Mouse (Mus musculus): Measurements from ENCODE around the gene Mrpl18. TPM values are rescaled to one million over a fixed set of nuclear protein-coding genes. Genes with fewer than 3 reads are reported as not detected.

The Mrpl18 gene
- polyA plus RNA-seq, 1 experiment = 123 TPM

GRCm38 (mm10) chr17:12892033-12892432 is 24.1 kb downstream of the Mrpl18 start:
- H3K79me2 ChIP-seq (ENCODE audit: control insufficient read depth, insufficient read depth) = no peaks in the 10 kb centered on the region
- no peak for TF ChIP-seq FOSL1 (IDR thresholded peaks at IDR 0.05; ENCODE audit: insufficient read depth, low read length, poor library complexity, severe bottlenecking)
- TF ChIP-seq MYOG (IDR thresholded peaks at IDR 0.05; ENCODE audit: control insufficient read depth, extremely low read depth, insufficient read length) = no peak
- TF ChIP-seq MAX (IDR thresholded peaks at IDR 0.05) = no peak
- TF ChIP-seq USF1 (IDR thresholded peaks at IDR 0.05; ENCODE audit: low read depth) = no peak
- H3ac ChIP-seq (ENCODE audit: control insufficient read depth, insufficient read length, low read depth) = no peak overlapping the region
- H3K36me3 ChIP-seq (ENCODE audit: control insufficient read depth, insufficient read depth) = peaks cover 9% of the 10 kb centered on the region
- H3K79me3 ChIP-seq (ENCODE audit: low read depth) = no peaks in the 10 kb centered on the region
- no peaks in the 10 kb centered on the region for H3K27me3 ChIP-seq (ENCODE audit: control insufficient read depth, insufficient read depth, insufficient read length)
- H3K4me3 ChIP-seq (ENCODE audit: insufficient read depth, poor library complexity, severe bottlenecking) = no peak overlapping the region

GRCm38 (mm10) chr17:12891054-12891453 is 25.1 kb downstream of the Mrpl18 start:
- Histone ChIP-seq H3K36me3 (ENCODE audit: control insufficient read depth, insufficient read depth) (peaks cover 6% of the 10 kb centered on the region), H3K79me2 (ENCODE audit: control insufficient read depth, insufficient read depth) (no peaks in the 10 kb centered on the region), H3K27me3 (ENCODE audit: control insufficient read depth, insufficient read depth, insufficient read length) (no peaks in the 10 kb centered on the region), H3ac (ENCODE audit: control insufficient read depth, insufficient read length, low read depth) (no peak overlapping the region), H3K79me3 (ENCODE audit: low read depth) (no peaks in the 10 kb centered on the region), H3K4me3 (ENCODE audit: insufficient read depth, poor library complexity, severe bottlenecking) (no peak overlapping the region)
- TF ChIP-seq MYOD1 (IDR thresholded peaks at IDR 0.05; ENCODE audit: control insufficient read depth, insufficient read length, low read depth) = no peak
- no peak for TF ChIP-seq MAX (IDR thresholded peaks at IDR 0.05)

DNA sequence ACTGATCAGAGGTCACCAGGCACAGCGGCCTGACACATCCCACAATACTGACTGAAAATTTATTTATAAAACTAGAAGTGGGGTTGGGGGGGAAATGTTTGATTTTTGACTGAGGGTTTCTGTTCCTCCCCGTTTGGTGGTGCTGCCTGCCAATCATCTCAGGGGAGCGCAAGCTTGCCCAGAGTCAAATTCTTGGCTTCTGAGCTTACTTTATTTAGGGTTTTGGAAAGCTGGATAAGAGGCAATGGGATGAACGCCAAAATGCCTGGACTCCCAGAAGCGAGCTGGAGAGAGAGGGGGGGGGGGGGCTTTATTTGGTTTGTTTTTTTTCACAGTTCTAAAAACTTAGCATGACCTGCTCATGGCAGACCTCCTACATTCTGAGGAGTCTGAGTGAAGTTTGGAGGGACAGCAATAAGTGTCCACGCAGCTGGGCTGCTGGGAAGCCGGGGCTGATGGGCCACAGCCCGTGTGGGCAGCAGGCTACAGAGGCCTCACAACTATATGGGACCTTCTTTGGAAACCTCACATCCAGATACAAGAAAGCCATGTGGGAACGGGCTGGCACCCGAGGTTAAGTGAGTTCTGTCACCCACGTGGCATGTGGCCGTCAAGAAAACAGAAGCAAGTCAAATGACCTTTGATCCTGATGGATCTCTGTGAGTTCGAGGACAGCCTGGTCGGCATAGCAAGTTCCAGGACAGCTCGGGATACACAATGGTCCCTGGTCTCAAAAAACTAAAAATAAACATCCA is 28.9 kb downstream of the Mrpl18 start:
- no peak overlapping the region for H3ac ChIP-seq (ENCODE audit: control insufficient read depth, insufficient read length, low read depth)

GRCm38 (mm10) chr17:12886620-12887019 is 29.5 kb downstream of the Mrpl18 start:
- H3K4me3 ChIP-seq (ENCODE audit: insufficient read depth, poor library complexity, severe bottlenecking) = no peak overlapping the region
- TF ChIP-seq CEBPB (IDR thresholded peaks at IDR 0.05; ENCODE audit: low read depth) (no peak), MYOD1 (IDR thresholded peaks at IDR 0.05; ENCODE audit: control insufficient read depth, insufficient read length, low read depth) (no peak), CTCF (IDR thresholded peaks at IDR 0.05; ENCODE audit: control insufficient read depth, insufficient read depth, insufficient read length) (no peak), USF1 (IDR thresholded peaks at IDR 0.05; ENCODE audit: low read depth) (no peak)
- H3ac ChIP-seq (ENCODE audit: control insufficient read depth, insufficient read length, low read depth) = no peak overlapping the region
- H3K36me3 ChIP-seq (ENCODE audit: control insufficient read depth, insufficient read depth) = no peaks in the 10 kb centered on the region
- H3K79me2 ChIP-seq (ENCODE audit: control insufficient read depth, insufficient read depth) = no peaks in the 10 kb centered on the region
- no peaks in the 10 kb centered on the region for H3K79me3 ChIP-seq (ENCODE audit: low read depth)
- H3K27me3 ChIP-seq (ENCODE audit: control insufficient read depth, insufficient read depth, insufficient read length) = no peaks in the 10 kb centered on the region

More for the DNA sequence above, 28.9 kb downstream of the Mrpl18 start:
- TF ChIP-seq CEBPB (IDR thresholded peaks at IDR 0.05; ENCODE audit: low read depth) (no peak), USF1 (IDR thresholded peaks at IDR 0.05; ENCODE audit: low read depth) (no peak), FOSL1 (IDR thresholded peaks at IDR 0.05; ENCODE audit: insufficient read depth, low read length, poor library complexity, severe bottlenecking) (no peak), MAX (IDR thresholded peaks at IDR 0.05) (no peak), CTCF (IDR thresholded peaks at IDR 0.05; ENCODE audit: control insufficient read depth, insufficient read depth, insufficient read length) (no peak), MYOG (IDR thresholded peaks at IDR 0.05; ENCODE audit: control insufficient read depth, extremely low read depth, insufficient read length) (no peak)
- H3K79me2 ChIP-seq (ENCODE audit: control insufficient read depth, insufficient read depth) = no peaks in the 10 kb centered on the region
- H3K4me3 ChIP-seq (ENCODE audit: insufficient read depth, poor library complexity, severe bottlenecking) = no peak overlapping the region
- H3K27me3 ChIP-seq (ENCODE audit: control insufficient read depth, insufficient read depth, insufficient read length) = no peaks in the 10 kb centered on the region
- H3K79me3 ChIP-seq (ENCODE audit: low read depth) = no peaks in the 10 kb centered on the region
- H3K36me3 ChIP-seq (ENCODE audit: control insufficient read depth, insufficient read depth) = no peaks in the 10 kb centered on the region

GRCm38 (mm10) chr17:12881216-12881615 is 34.9 kb downstream of the Mrpl18 start:
- Histone ChIP-seq H3K79me3 (ENCODE audit: low read depth) (no peaks in the 10 kb centered on the region), H3K27me3 (ENCODE audit: control insufficient read depth, insufficient read depth, insufficient read length) (peaks cover 15% of the 10 kb centered on the region), H3K36me3 (ENCODE audit: control insufficient read depth, insufficient read depth) (no peaks in the 10 kb centered on the region), H3K4me3 (ENCODE audit: insufficient read depth, poor library complexity, severe bottlenecking) (no peak overlapping the region), H3K79me2 (ENCODE audit: control insufficient read depth, insufficient read depth) (no peaks in the 10 kb centered on the region), H3ac (ENCODE audit: control insufficient read depth, insufficient read length, low read depth) (no peak overlapping the region)
- TF ChIP-seq USF1 (IDR thresholded peaks at IDR 0.05; ENCODE audit: low read depth) (no peak), MYOG (IDR thresholded peaks at IDR 0.05; ENCODE audit: control insufficient read depth, extremely low read depth, insufficient read length) (no peak), FOSL1 (IDR thresholded peaks at IDR 0.05; ENCODE audit: insufficient read depth, low read length, poor library complexity, severe bottlenecking) (no peak), CEBPB (IDR thresholded peaks at IDR 0.05; ENCODE audit: low read depth) (no peak), MAX (IDR thresholded peaks at IDR 0.05) (no peak), CTCF (IDR thresholded peaks at IDR 0.05; ENCODE audit: control insufficient read depth, insufficient read depth, insufficient read length) (no peak), MYOD1 (IDR thresholded peaks at IDR 0.05; ENCODE audit: control insufficient read depth, insufficient read length, low read depth) (no peak)

DNA sequence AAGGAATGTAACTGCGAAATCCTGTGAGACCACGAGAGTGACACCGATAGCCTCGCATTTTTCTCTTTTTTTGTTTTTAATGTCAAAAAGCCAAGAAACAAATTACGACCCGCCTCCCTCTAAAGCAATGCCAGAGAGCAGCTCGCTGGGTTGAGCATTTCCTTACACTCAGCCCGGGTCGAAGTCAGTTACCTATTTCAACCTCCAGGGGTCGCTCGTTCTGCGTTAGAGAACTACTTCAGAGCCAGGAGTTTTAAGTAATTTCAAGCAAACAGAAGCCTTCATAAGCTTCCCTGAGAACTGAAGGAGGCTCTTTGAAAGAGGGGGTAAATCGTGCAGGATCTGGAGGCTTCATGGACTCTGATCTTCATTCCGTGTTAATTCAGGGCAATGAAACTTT is 36.0 kb downstream of the Mrpl18 start:
- H3K4me3 ChIP-seq (ENCODE audit: insufficient read depth, poor library complexity, severe bottlenecking) = no peak overlapping the region

More for the DNA sequence above, 36.0 kb downstream of the Mrpl18 start:
- Histone ChIP-seq H3K79me3 (ENCODE audit: low read depth) (no peaks in the 10 kb centered on the region), H3K27me3 (ENCODE audit: control insufficient read depth, insufficient read depth, insufficient read length) (peaks cover 15% of the 10 kb centered on the region), H3ac (ENCODE audit: control insufficient read depth, insufficient read length, low read depth) (no peak overlapping the region), H3K36me3 (ENCODE audit: control insufficient read depth, insufficient read depth) (no peaks in the 10 kb centered on the region), H3K79me2 (ENCODE audit: control insufficient read depth, insufficient read depth) (no peaks in the 10 kb centered on the region)
- no peak for TF ChIP-seq CEBPB (IDR thresholded peaks at IDR 0.05; ENCODE audit: low read depth)
- no peak for TF ChIP-seq FOSL1 (IDR thresholded peaks at IDR 0.05; ENCODE audit: insufficient read depth, low read length, poor library complexity, severe bottlenecking)
- TF ChIP-seq MYOG (IDR thresholded peaks at IDR 0.05; ENCODE audit: control insufficient read depth, extremely low read depth, insufficient read length) = no peak
- no peak for TF ChIP-seq USF1 (IDR thresholded peaks at IDR 0.05; ENCODE audit: low read depth)
- peak; percentile 28 for TF ChIP-seq CTCF (IDR thresholded peaks at IDR 0.05; ENCODE audit: control insufficient read depth, insufficient read depth, insufficient read length)

Data from C2C12 (cell line).